Mouse (Mus musculus) ES-E14 (cell line): ENCODE measurements around the gene Ctnnbl1.

ENCODE experiments used
- HCFC1 ChIP-seq: IDR thresholded peaks from 2 replicates; pipeline ENCODE4 v1.6.1; 2012; ENCODE audit warnings: low read length, inconsistent platforms, borderline replicate concordance; ENCODE audit not compliant: insufficient read depth
- MAFK ChIP-seq: IDR thresholded peaks from 2 replicates; pipeline ENCODE4 v1.6.1; 2014; ENCODE audit warnings: mild to moderate bottlenecking, low read depth, low read length, inconsistent platforms; ENCODE audit not compliant: insufficient read depth

DNA sequence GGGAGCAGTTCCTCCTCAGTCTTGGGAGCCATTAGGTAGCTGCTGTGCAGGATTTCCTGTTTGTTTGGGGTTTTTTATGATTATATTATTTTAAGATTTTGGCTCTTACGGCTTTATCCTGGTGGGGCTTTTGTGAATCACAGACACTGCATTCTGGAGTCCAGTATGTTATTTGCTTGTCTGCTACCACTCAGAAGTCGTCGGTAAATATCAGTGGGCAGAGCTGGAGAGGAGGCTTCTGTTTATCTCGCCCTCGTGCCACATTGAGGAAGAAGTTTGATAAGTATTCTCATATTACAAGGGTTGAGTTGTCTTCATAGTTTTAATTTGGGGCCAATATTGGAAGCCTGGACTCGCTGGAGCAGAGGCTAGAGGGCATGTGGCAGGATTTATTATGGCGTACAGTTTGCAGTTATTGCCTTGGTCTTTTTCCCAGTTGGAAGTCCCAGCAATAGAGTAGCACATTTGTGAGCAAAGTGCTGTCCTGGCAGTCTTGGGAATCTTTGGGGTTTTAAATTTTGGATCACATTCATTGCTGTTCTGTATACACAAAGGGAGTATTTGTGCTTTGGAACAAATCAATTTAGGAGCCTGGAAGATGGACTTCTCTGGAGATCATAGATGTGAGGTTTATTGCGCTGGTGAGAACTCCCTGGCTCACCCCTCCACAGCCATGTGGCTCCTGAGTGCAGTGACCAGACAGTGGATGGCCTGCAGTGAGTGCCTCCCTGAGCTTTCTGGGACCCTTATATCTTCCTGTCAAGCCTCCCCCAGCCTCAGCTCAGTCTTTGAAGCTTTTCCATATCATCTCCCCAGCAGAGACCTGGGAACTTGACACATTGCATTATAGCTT is 64.5 kb downstream of the Ctnnbl1 start:
- TF ChIP-seq HCFC1 (no peak), MAFK (no peak)
